Mouse (Mus musculus) heart, embryonic 16.5 days (tissue): ENCODE data around the gene Vps13d. TPM values are rescaled to one million over a fixed set of nuclear protein-coding genes. Genes with fewer than 3 reads are reported as not detected.
A peak's percentile ranks its signal among the peaks of the same experiment; 100 is the strongest.

ENCODE experiments used
- ATAC-seq: fragments of 200-750 bp; cut with Nextera tagmentation; replicated peaks from 2 replicates; pipeline ENCODE4 v1.8.0; 2017; ENCODE audit warnings: moderate number of reproducible peaks; ENCODE audit not compliant: insufficient read depth, low FRiP score; ENCODE audit errors: extremely low read depth
- H3K27ac ChIP-seq: fragments of 300-500 bp; sonication (generic); 2 replicates; pipeline ENCODE4 v1.5.1; 2014; ENCODE audit warnings: mild to moderate bottlenecking, low read length, control low read depth, moderate library complexity
- H3K27me3 ChIP-seq: fragments of 300-500 bp; sonication (generic); 2 replicates; pipeline ENCODE4 v1.6.1; 2014; ENCODE audit warnings: low read length, mixed read lengths; ENCODE audit not compliant: control insufficient read depth, insufficient read depth
- H3K36me3 ChIP-seq: fragments of 300-500 bp; sonication (generic); 2 replicates; pipeline ENCODE4 v1.6.1; 2014; ENCODE audit not compliant: control insufficient read depth, insufficient read depth
- H3K4me1 ChIP-seq: fragments of 300-500 bp; sonication (generic); 2 replicates; pipeline ENCODE4 v1.6.1; 2014; ENCODE audit warnings: low read length, mixed read lengths; ENCODE audit not compliant: control insufficient read depth, insufficient read depth
- H3K4me2 ChIP-seq: fragments of 300-500 bp; sonication (generic); 2 replicates; pipeline ENCODE4 v1.6.1; 2014; ENCODE audit warnings: low read depth, mild to moderate bottlenecking, control low read depth, low read length
- H3K4me3 ChIP-seq: fragments of 300-500 bp; sonication (generic); 2 replicates; pipeline ENCODE4 v1.5.1; 2014; ENCODE audit warnings: mild to moderate bottlenecking, control low read depth, low read length
- H3K9ac ChIP-seq: fragments of 300-500 bp; sonication (generic); 2 replicates; pipeline ENCODE4 v1.6.1; 2014; ENCODE audit warnings: low read length, control low read depth
- H3K9me3 ChIP-seq: fragments of 300-500 bp; sonication (generic); replicated peaks from 2 replicates; pipeline ENCODE4 v1.6.1; 2016; ENCODE audit warnings: low read length; ENCODE audit not compliant: control insufficient read depth
- WGBS: fragments of 180-500 bp; shearing (Covaris S2); extraction: QIAGEN DNeasy Blood & Tissue Kit; methylation state at CpG from one replicate; pipeline ENCODE4 v1.1.7; 2014; 5-methylcytosine and 5-hydroxymethylcytosine counted together
- polyA plus RNA-seq: library from polyadenylated mRNA; unstranded; fragments of >200 nt; fragmentation: Nextera tagmentation; extraction: Ambion mirVana; gene quantifications from 2 replicates; pipeline ENCODE4 v1.2.1, GENCODE M21; 2015

The Vps13d gene
- polyA plus RNA-seq, 1 experiment from 2014 or later, result 9.0 TPM

GRCm38 (mm10) chr4:144940796-144941462 lies 253.9 kb downstream of the Vps13d start:
- no peak for ATAC-seq

GRCm38 (mm10) chr4:144939847-144940411 lies 254.9 kb downstream of the Vps13d start:
- no peaks in the 10 kb centered on the region for H3K36me3 ChIP-seq
- H3K27ac ChIP-seq, result no peak overlapping the region
- H3K27me3 ChIP-seq, result no peaks in the 10 kb centered on the region
- H3K9me3 ChIP-seq, result no peaks in the 10 kb centered on the region
- H3K9ac ChIP-seq, result no peak overlapping the region
- H3K4me2 ChIP-seq, result no peak overlapping the region
- no peaks in the 10 kb centered on the region for H3K4me1 ChIP-seq
- 77% methylated on average over 4 of the region's 4 CpGs for WGBS
- ATAC-seq, result no peak; the same call in 1 of the 2 replicates
- no peak overlapping the region for H3K4me3 ChIP-seq

More at GRCm38 (mm10) chr4:144940796-144941462, 253.9 kb downstream of the Vps13d start:
- 67% methylated on average over 13 of the region's 13 CpGs for WGBS
- Histone ChIP-seq H3K4me3 (no peak overlapping the region), H3K9me3 (no peaks in the 10 kb centered on the region), H3K27ac (no peak overlapping the region), H3K27me3 (no peaks in the 10 kb centered on the region), H3K4me2 (no peak overlapping the region), H3K9ac (no peak overlapping the region), H3K4me1 (no peaks in the 10 kb centered on the region), H3K36me3 (no peaks in the 10 kb centered on the region)

- no peak overlapping the region for H3K4me2 ChIP-seq
- 78% methylated on average over 3 of the region's 3 CpGs for WGBS
- H3K27ac ChIP-seq, result no peak overlapping the region
- H3K9ac ChIP-seq, result no peak overlapping the region
- H3K9me3 ChIP-seq, result no peaks in the 10 kb centered on the region
- H3K27me3 ChIP-seq, result no peaks in the 10 kb centered on the region
- H3K36me3 ChIP-seq, result no peaks in the 10 kb centered on the region
- H3K4me3 ChIP-seq, result no peak overlapping the region
- H3K4me1 ChIP-seq, result no peaks in the 10 kb centered on the region
- ATAC-seq, result no peak
These were observed 258.1 kb downstream of the Vps13d start for GRCm38 (mm10) chr4:144936563-144937154.

GRCm38 (mm10) chr4:144934501-144934900 lies 260.3 kb downstream of the Vps13d start:
- WGBS, result 20% methylated on average over 1 of the region's 1 CpGs
- Histone ChIP-seq H3K4me1 (peaks cover 17% of the 10 kb centered on the region), H3K27ac (no peak overlapping the region), H3K4me3 (no peak overlapping the region), H3K9ac (no peak overlapping the region), H3K9me3 (no peaks in the 10 kb centered on the region), H3K4me2 (no peak overlapping the region), H3K36me3 (no peaks in the 10 kb centered on the region), H3K27me3 (no peaks in the 10 kb centered on the region)
- no peak for ATAC-seq

GRCm38 (mm10) chr4:144931167-144931566 lies 263.6 kb downstream of the Vps13d start:
- H3K36me3 ChIP-seq, result peaks cover 6% of the 10 kb centered on the region
- 76% methylated on average over 7 of the region's 7 CpGs for WGBS
- H3K27me3 ChIP-seq, result no peaks in the 10 kb centered on the region
- peaks cover 26% of the 10 kb centered on the region for H3K4me1 ChIP-seq
- no peak overlapping the region for H3K9ac ChIP-seq
- H3K9me3 ChIP-seq, result no peaks in the 10 kb centered on the region
- ATAC-seq, result no peak
- H3K27ac ChIP-seq, result peak overlapping the region; percentile 90
- H3K4me2 ChIP-seq, result no peak overlapping the region
- no peak overlapping the region for H3K4me3 ChIP-seq

GRCm38 (mm10) chr4:144930366-144930765 lies 264.4 kb downstream of the Vps13d start:
- no peak overlapping the region for H3K9ac ChIP-seq
- H3K36me3 ChIP-seq, result peaks cover 6% of the 10 kb centered on the region
- peaks cover 29% of the 10 kb centered on the region for H3K4me1 ChIP-seq
- H3K27ac ChIP-seq, result peak overlapping the region; percentile 90
- H3K27me3 ChIP-seq, result no peaks in the 10 kb centered on the region
- WGBS, result 9% methylated on average over 10 of the region's 10 CpGs
- H3K4me3 ChIP-seq, result no peak overlapping the region
- peak overlapping the region; percentile 24 for H3K4me2 ChIP-seq
- H3K9me3 ChIP-seq, result no peaks in the 10 kb centered on the region
- ATAC-seq, result peak; percentile 89

- no peaks in the 10 kb centered on the region for H3K27me3 ChIP-seq
- H3K27ac ChIP-seq, result peak overlapping the region; percentile 90
- peaks cover 6% of the 10 kb centered on the region for H3K36me3 ChIP-seq
- peak overlapping the region; percentile 24 for H3K4me2 ChIP-seq
- ATAC-seq, result peak; percentile 68
- 33% methylated on average over 1 of the region's 1 CpGs for WGBS
- H3K4me1 ChIP-seq, result peaks cover 29% of the 10 kb centered on the region
- H3K9ac ChIP-seq, result 0 out of 2 replicates have a peak overlapping the region, but pooled peaks have one; percentile 5
- H3K4me3 ChIP-seq, result no peak overlapping the region
- no peaks in the 10 kb centered on the region for H3K9me3 ChIP-seq
These were observed 265.0 kb downstream of the Vps13d start for GRCm38 (mm10) chr4:144929811-144930221.

- no peak for ATAC-seq
- Histone ChIP-seq H3K4me3 (no peak overlapping the region), H3K27me3 (no peaks in the 10 kb centered on the region), H3K36me3 (peaks cover 6% of the 10 kb centered on the region), H3K4me2 (no peak overlapping the region), H3K27ac (peak overlapping the region; percentile 53), H3K9me3 (no peaks in the 10 kb centered on the region), H3K4me1 (peaks cover 29% of the 10 kb centered on the region), H3K9ac (no peak overlapping the region)
- WGBS, result 75% methylated on average over 5 of the region's 5 CpGs
These were observed 265.9 kb downstream of the Vps13d start for GRCm38 (mm10) chr4:144928693-144929436.
